8 mouse cellular contexts compared by ENCODE assay signal in genomic region chr12:108436029-108436923, GRCm38 (mm10).
A peak's percentile ranks its signal among the peaks of the same experiment; 100 is the strongest.
DNase-seq lines count a peak whose midpoint lies in the region; ATAC-seq and TF ChIP-seq lines count a peak whose summit lies in the region.

No protein-coding gene starts in this region.

- no peak for ATAC-seq in liver, embryonic 11.5 days (replicated peaks; ENCODE audit: low FRiP score)
- ATAC-seq in lung, embryonic 16.5 days (ENCODE audit: low read depth) = peak; percentile 77

- H3K79me2 ChIP-seq in liver, adult 2 months (ENCODE audit: control insufficient read depth, insufficient read depth, low read length) = no peaks in the 10 kb centered on the region

- H3K9me3 ChIP-seq in liver, embryonic 11.5 days (ENCODE audit: control insufficient read depth, low read length) = no peaks in the 10 kb centered on the region
- no peaks in the 10 kb centered on the region for H3K9me3 ChIP-seq in lung, embryonic 16.5 days (ENCODE audit: control insufficient read depth, low read length)

- H3K36me3 ChIP-seq in liver, adult 2 months (ENCODE audit: control insufficient read depth, insufficient read depth, low read length) = no peaks in the 10 kb centered on the region
- H3K36me3 ChIP-seq in liver, embryonic 11.5 days (ENCODE audit: control insufficient read depth, insufficient read depth, low read length) = no peaks in the 10 kb centered on the region
- H3K36me3 ChIP-seq in lung, embryonic 16.5 days (ENCODE audit: control insufficient read depth, insufficient read depth, low read length) = no peaks in the 10 kb centered on the region

- H3K27ac ChIP-seq in liver, adult 2 months (replicated peaks; ENCODE audit: insufficient read depth, low read depth, low read length) = no peak overlapping the region
- no peak overlapping the region for H3K27ac ChIP-seq in liver, embryonic 11.5 days (ENCODE audit: low read depth, low read length)
- H3K27ac ChIP-seq in lung, embryonic 16.5 days (ENCODE audit: low read length) = peak overlapping the region; percentile 95

- H3K4me3 ChIP-seq in liver, adult 2 months (ENCODE audit: insufficient read depth, low read depth, low read length) = no peak overlapping the region
- H3K4me3 ChIP-seq in liver, embryonic 11.5 days (ENCODE audit: low read depth, low read length) = no peak overlapping the region
- H3K4me3 ChIP-seq in lung, embryonic 16.5 days (ENCODE audit: low read length) = no peak overlapping the region

- no peak overlapping the region for H3K9ac ChIP-seq in liver, adult 2 months (ENCODE audit: low read depth, low read length)
- no peak overlapping the region for H3K9ac ChIP-seq in liver, embryonic 11.5 days (ENCODE audit: low read depth, low read length)
- peak overlapping the region; percentile 46 for H3K9ac ChIP-seq in lung, embryonic 16.5 days (ENCODE audit: low read length)

- DNase-seq in liver, adult 2 months (ENCODE audit: extremely low read depth, low read depth, low spot score) = peak; percentile 4
- no peak for DNase-seq in liver, embryonic 11.5 days (ENCODE audit: low spot score)
- peak; percentile 58 for DNase-seq in fibroblast of lung, adult 2 months (ENCODE audit: low read depth)
- DNase-seq in heart, postnatal 10 days = peak; percentile 65 to 71
- DNase-seq in yolk sac, embryonic 10.5 days (ENCODE audit: low spot score) = peak; percentile 43
- no peak for DNase-seq in spleen, postnatal 4 days (ENCODE audit: low spot score in 2 of 2)
- no peak for DNase-seq in cerebellum, adult 8-10 months

- H3K4me2 ChIP-seq in liver, embryonic 11.5 days = no peak overlapping the region
- H3K4me2 ChIP-seq in lung, embryonic 16.5 days (ENCODE audit: low read depth, low read length) = peak overlapping the region; percentile 4

- TF ChIP-seq POLR2A in liver, adult 2 months (IDR thresholded peaks at IDR 0.05; ENCODE audit: extremely low read depth, insufficient read depth, low read length) = no peak

- H3K27me3 ChIP-seq in liver, adult 2 months (ENCODE audit: control insufficient read depth, insufficient read depth, low read length) = no peaks in the 10 kb centered on the region
- H3K27me3 ChIP-seq in liver, embryonic 11.5 days (replicated peaks; ENCODE audit: control insufficient read depth, insufficient read depth, low read length) = no peaks in the 10 kb centered on the region; the same call in 1 of the 2 replicates
- H3K27me3 ChIP-seq in lung, embryonic 16.5 days (ENCODE audit: control insufficient read depth, insufficient read depth, low read depth, low read length) = no peaks in the 10 kb centered on the region

- intact Hi-C loops in heart, postnatal 10 days (cut with DNase I) = loop anchor here (5.0 kb wide), 1 partner anchor 56 kb away; no protein-coding TSS in a partner anchor

- no peaks in the 10 kb centered on the region for H3K4me1 ChIP-seq in liver, adult 2 months (ENCODE audit: control insufficient read depth, insufficient read depth, low read length)
- H3K4me1 ChIP-seq in liver, embryonic 11.5 days (replicated peaks; ENCODE audit: control insufficient read depth, insufficient read depth, low read length) = no peaks in the 10 kb centered on the region
- peaks cover 41% of the 10 kb centered on the region for H3K4me1 ChIP-seq in lung, embryonic 16.5 days (replicated peaks; ENCODE audit: control insufficient read depth, insufficient read depth, low read length)

- TF ChIP-seq CTCF in liver, adult 2 months (IDR thresholded peaks at IDR 0.05; ENCODE audit: low read depth, low read length) = no peak

- WGBS in liver, adult 2 months = 69% methylated on average over 24 of the region's 24 CpGs
- WGBS in liver, embryonic 11.5 days = 68% methylated on average over 24 of the region's 24 CpGs
- 44% methylated on average over 24 of the region's 24 CpGs for WGBS in lung, embryonic 16.5 days

Comparison
In these comparisons a context has a peak if more than half of its experiments do, and no peak if none do; other contexts are left out.
1. DNase-seq: peak in liver, adult 2 months (single experiment), fibroblast of lung, adult 2 months (single experiment), heart, postnatal 10 days (2 of 2) and yolk sac, embryonic 10.5 days (single experiment); none in liver, embryonic 11.5 days (single experiment), spleen, postnatal 4 days (0 of 2) and cerebellum, adult 8-10 months (single experiment).